Mouse (Mus musculus) erythroblast, embryonic 14.5 days (primary cell): ENCODE results near the gene Fam110a. TPM values are rescaled to one million over a fixed set of nuclear protein-coding genes. Genes with fewer than 3 reads are reported as not detected.

Experiments
- H3K27me3 ChIP-seq: 2 replicates; pipeline ENCODE4 v1.6.1; 2012; ENCODE audit warnings: inconsistent platforms; ENCODE audit not compliant: control insufficient read depth
- H3K36me3 ChIP-seq: 2 replicates; pipeline ENCODE4 v1.6.1; 2012; ENCODE audit warnings: mild to moderate bottlenecking, inconsistent platforms; ENCODE audit not compliant: control insufficient read depth
- H3K4me1 ChIP-seq: 2 replicates; pipeline ENCODE4 v1.6.1; 2012; ENCODE audit warnings: inconsistent platforms; ENCODE audit not compliant: control insufficient read depth
- H3K4me3 ChIP-seq: replicated peaks from 2 replicates; pipeline ENCODE3; 2012; ENCODE audit warnings: moderate library complexity, mild to moderate bottlenecking, inconsistent platforms
- H3K9me3 ChIP-seq: 2 replicates; pipeline ENCODE4 v1.6.1; 2012; ENCODE audit warnings: low read length, inconsistent platforms, mixed read lengths; ENCODE audit not compliant: control insufficient read depth
- GATA1 ChIP-seq: IDR thresholded peaks from 2 replicates; pipeline ENCODE4 v1.6.1; 2012; ENCODE audit warnings: low read length, inconsistent platforms, mixed read lengths
- TAL1 ChIP-seq: IDR thresholded peaks from 3 replicates; pipeline ENCODE4 v1.6.1; 2012; ENCODE audit warnings: low read length, inconsistent platforms, mixed read lengths
- polyA plus RNA-seq: library from polyadenylated mRNA; stranded (reverse); fragments of >175 nt; gene quantifications from 2 replicates; pipeline ENCODE4 v1.2.3, GENCODE M21; 2012

The Fam110a gene
- polyA plus RNA-seq, 1 experiment: 4.7 TPM

DNA sequence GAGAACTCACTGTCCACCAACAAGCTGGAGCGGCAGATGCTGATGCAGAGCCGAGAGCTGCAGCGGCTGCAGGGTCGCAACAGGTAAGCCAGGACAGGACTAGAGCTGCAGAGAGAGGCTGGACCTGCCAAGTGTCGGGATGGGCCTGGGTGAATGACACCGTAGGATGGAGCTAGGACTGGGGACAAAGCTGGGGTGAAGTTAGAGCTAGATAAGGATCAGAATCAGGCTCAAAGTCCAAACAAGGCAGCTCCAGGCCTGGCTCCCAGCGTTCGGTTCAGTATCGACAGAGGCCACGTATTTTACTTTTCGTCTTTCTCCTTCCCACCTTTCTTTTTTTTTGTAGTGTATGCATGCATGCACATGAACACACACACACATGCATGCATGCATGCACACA is 52.9 kb downstream of the Fam110a start:
- Histone ChIP-seq H3K9me3 (no peaks in the 10 kb centered on the region), H3K4me1 (no peaks in the 10 kb centered on the region), H3K27me3 (no peaks in the 10 kb centered on the region), H3K4me3 (no peak overlapping the region), H3K36me3 (no peaks in the 10 kb centered on the region)
- no peak for TF ChIP-seq GATA1
- TF ChIP-seq TAL1: no peak

DNA sequence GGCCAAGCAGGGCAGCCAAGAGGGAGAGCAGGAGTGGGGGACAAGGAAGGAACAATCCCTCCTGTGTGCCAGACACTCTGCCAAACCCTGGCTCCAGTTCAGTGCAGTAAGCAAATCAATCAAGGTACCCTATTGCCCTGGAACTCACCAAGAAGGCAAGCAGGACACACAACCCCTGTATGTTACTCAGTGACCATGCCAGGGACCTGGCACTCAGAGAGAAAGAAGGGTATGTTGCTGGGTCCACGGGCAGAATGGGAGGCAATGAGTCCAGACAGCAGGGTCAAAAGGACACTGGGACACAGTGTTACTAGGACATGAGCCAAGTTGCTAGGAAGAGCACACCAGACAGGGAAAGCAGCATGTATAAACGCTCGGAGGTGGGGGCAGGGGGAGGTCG is 54.3 kb downstream of the Fam110a start:
- Histone ChIP-seq H3K9me3 (no peaks in the 10 kb centered on the region), H3K4me3 (no peak overlapping the region), H3K27me3 (no peaks in the 10 kb centered on the region), H3K4me1 (no peaks in the 10 kb centered on the region), H3K36me3 (no peaks in the 10 kb centered on the region)
- TF ChIP-seq GATA1 (no peak), TAL1 (no peak)

DNA sequence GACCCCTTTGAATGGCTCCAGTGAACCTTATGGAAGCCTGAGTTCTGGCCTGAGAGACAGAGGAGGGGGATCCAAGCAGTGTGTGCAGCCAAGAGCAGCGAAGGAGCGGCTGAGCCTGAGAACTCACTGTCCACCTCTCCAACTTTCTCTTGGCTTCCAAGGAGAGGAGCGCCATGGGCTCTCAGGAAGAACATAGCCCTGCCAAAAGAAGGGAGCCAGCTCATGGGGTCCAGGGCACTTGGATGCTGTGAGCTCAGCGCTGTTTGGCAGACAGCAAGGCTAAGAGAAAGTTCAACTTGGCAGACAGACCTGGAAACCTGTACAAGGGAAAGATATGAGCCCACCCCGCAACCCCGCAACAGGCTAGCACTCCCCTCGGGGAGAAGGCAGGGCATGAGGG is 55.7 kb downstream of the Fam110a start:
- Histone ChIP-seq H3K4me3 (no peak overlapping the region), H3K36me3 (no peaks in the 10 kb centered on the region), H3K9me3 (no peaks in the 10 kb centered on the region), H3K27me3 (no peaks in the 10 kb centered on the region), H3K4me1 (no peaks in the 10 kb centered on the region)
- no peak for TF ChIP-seq TAL1

DNA sequence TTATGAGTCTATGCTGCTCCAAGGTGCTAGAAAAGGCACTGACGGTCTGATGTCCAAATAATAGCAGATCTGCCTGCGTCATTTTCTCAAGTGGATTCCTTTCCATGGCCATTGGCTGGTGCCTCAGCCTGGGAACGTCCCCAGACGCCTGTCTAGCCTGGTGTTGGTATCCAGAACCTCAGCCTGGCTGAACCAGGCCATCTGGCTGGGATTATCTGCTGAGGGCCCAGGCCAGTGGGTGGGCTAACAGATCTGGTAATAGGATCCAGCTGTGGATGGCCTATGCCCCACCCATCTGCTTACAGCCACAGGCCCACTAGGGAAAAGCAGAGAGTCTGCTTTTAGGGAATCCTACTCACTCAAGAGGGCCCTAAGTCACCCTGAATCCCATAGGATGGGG is 58.4 kb downstream of the Fam110a start:
- Histone ChIP-seq H3K27me3 (no peaks in the 10 kb centered on the region), H3K36me3 (no peaks in the 10 kb centered on the region), H3K9me3 (no peaks in the 10 kb centered on the region), H3K4me1 (no peaks in the 10 kb centered on the region), H3K4me3 (no peak overlapping the region)
- TF ChIP-seq TAL1 (no peak), GATA1 (no peak)

DNA sequence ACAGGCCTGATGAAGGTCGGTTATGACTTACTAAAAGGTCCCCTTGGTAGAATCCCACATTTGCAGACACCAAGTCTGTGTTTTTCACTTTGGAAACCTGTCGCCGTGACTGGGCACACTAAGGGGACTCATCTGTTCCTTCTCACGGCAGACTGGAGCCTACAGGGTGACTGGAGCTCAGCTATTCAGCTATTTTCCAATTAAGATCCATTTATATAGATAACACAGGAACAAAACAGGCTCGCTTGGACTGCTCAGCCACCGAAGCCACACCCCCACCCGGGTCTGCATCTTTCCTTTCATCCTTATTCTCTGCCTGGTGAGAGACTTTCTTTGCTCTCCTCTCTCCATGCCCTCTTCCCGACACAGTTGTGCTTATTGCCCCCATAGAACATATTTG is 59.0 kb downstream of the Fam110a start:
- Histone ChIP-seq H3K27me3 (no peaks in the 10 kb centered on the region), H3K4me1 (no peaks in the 10 kb centered on the region), H3K4me3 (no peak overlapping the region), H3K9me3 (no peaks in the 10 kb centered on the region), H3K36me3 (no peaks in the 10 kb centered on the region)
- TF ChIP-seq TAL1: no peak
- no peak for TF ChIP-seq GATA1

Other genes starting within 250 kb of the Fam110a start
- 5.2 and 15.3 TPM in 2 replicates for gene Psmf1, start 236.0 kb downstream of the Fam110a start, polyA plus RNA-seq
- gene Rspo4, start 137.3 kb downstream of the Fam110a start, polyA plus RNA-seq: not detected in 2 replicates
- not detected in 2 replicates for gene Angpt4, start 69.0 kb downstream of the Fam110a start, polyA plus RNA-seq
- 0.05 and 0.09 TPM in 2 replicates for gene Slc52a3, start 16.3 kb upstream of the Fam110a start, polyA plus RNA-seq
- gene Scrt2, start 101.3 kb upstream of the Fam110a start, polyA plus RNA-seq: 0.03 TPM in 1 of 2 replicates, not detected in the other
- 2.6 TPM in 2 replicates for gene Srxn1, start 125.3 kb upstream of the Fam110a start, polyA plus RNA-seq
- gene Tcf15, start 163.3 kb upstream of the Fam110a start, polyA plus RNA-seq: 0.21 and 0.42 TPM in 2 replicates
- gene Csnk2a1, start 246.6 kb upstream of the Fam110a start, polyA plus RNA-seq: 0.94 and 1.0 TPM in 2 replicates